Mouse (Mus musculus) stomach, postnatal 0 days (tissue): ENCODE data around the gene Efna1. TPM values are rescaled to one million over a fixed set of nuclear protein-coding genes. Genes with fewer than 3 reads are reported as not detected.

Source experiments
- ATAC-seq: fragments of 200-750 bp; cut with Nextera tagmentation; 2 replicates; pipeline ENCODE4 v1.8.0; 2017; ENCODE audit not compliant: low FRiP score, low TSS enrichment
- DNase-seq: peaks from one replicate; pipeline ENCODE4 v3.0.0-alpha.2; 2016; ENCODE audit warnings: low spot score
- H3K27ac ChIP-seq: fragments of 300-500 bp; sonication (generic); replicated peaks from 2 replicates; pipeline ENCODE4 v1.5.1; 2014; ENCODE audit warnings: mild to moderate bottlenecking, control low read depth
- H3K27me3 ChIP-seq: fragments of 300-500 bp; sonication (generic); 2 replicates; pipeline ENCODE4 v1.6.1; 2014; ENCODE audit warnings: low read length; ENCODE audit not compliant: control insufficient read depth, insufficient read depth
- H3K36me3 ChIP-seq: fragments of 300-500 bp; sonication (generic); 2 replicates; pipeline ENCODE4 v1.6.1; 2014; ENCODE audit warnings: low read length, mixed read lengths; ENCODE audit not compliant: control insufficient read depth, insufficient read depth
- H3K4me1 ChIP-seq: fragments of 300-500 bp; sonication (generic); replicated peaks from 2 replicates; pipeline ENCODE4 v1.6.1; 2014; ENCODE audit warnings: antibody characterized with exemption; ENCODE audit not compliant: control insufficient read depth, insufficient read depth
- H3K4me2 ChIP-seq: fragments of 300-500 bp; sonication (generic); replicated peaks from 2 replicates; pipeline ENCODE4 v1.6.1; 2014; ENCODE audit warnings: low read depth, mild to moderate bottlenecking, control low read depth, moderate library complexity
- H3K4me3 ChIP-seq: fragments of 300-500 bp; sonication (generic); 2 replicates; pipeline ENCODE4 v1.5.1; 2014; ENCODE audit warnings: low read depth, low read length, control low read depth
- H3K9ac ChIP-seq: fragments of 300-500 bp; sonication (generic); 2 replicates; pipeline ENCODE4 v1.6.1; 2014; ENCODE audit warnings: mild to moderate bottlenecking, low read length, control low read depth, mixed read lengths
- H3K9me3 ChIP-seq: fragments of 300-500 bp; sonication (generic); 2 replicates; pipeline ENCODE4 v1.6.1; 2016; ENCODE audit warnings: low read length; ENCODE audit not compliant: control insufficient read depth
- CTCF ChIP-seq: IDR thresholded peaks from 2 replicates; pipeline ENCODE4 v1.5.1; 2016; ENCODE audit warnings: antibody characterized with exemption, low read depth, mild to moderate bottlenecking, moderate library complexity
- EP300 ChIP-seq: optimal IDR thresholded peaks from 2 replicates; pipeline ENCODE3; 2016; ENCODE audit warnings: antibody characterized with exemption
- WGBS: fragments of 180-500 bp; shearing (Covaris S2); extraction: QIAGEN DNeasy Blood & Tissue Kit; methylation state at CpG from one replicate; pipeline ENCODE4 v1.1.7; 2014; 5-methylcytosine and 5-hydroxymethylcytosine counted together
- polyA plus RNA-seq: library from polyadenylated mRNA; unstranded; fragments of >200 nt; fragmentation: Nextera tagmentation; extraction: Ambion mirVana; gene quantifications from 2 replicates; pipeline ENCODE4 v1.2.1, GENCODE M21; 2015

Gene Efna1
- polyA plus RNA-seq, 1 experiment from 2014 or later = 36.6 TPM

GRCm38 (mm10) chr3:89315195-89315929 lies 34.4 kb upstream of the Efna1 start:
- no peak for TF ChIP-seq EP300
- TF ChIP-seq CTCF = peak; percentile 91
- peak overlapping the region; percentile 57 for H3K4me2 ChIP-seq
- H3K4me3 ChIP-seq = peak overlapping the region; percentile 31
- DNase-seq (peak; percentile 87), ATAC-seq (peak; percentile 39)
- peak overlapping the region; percentile 50 for H3K9ac ChIP-seq
- H3K4me1 ChIP-seq = peaks cover 5% of the 10 kb centered on the region
- no peaks in the 10 kb centered on the region for H3K9me3 ChIP-seq
- H3K27me3 ChIP-seq = no peaks in the 10 kb centered on the region
- no peaks in the 10 kb centered on the region for H3K36me3 ChIP-seq
- WGBS = 8% methylated on average over 20 of the region's 26 CpGs
- 0 out of 2 replicates have a peak overlapping the region, but pooled peaks have one; percentile 2 for H3K27ac ChIP-seq

DNA sequence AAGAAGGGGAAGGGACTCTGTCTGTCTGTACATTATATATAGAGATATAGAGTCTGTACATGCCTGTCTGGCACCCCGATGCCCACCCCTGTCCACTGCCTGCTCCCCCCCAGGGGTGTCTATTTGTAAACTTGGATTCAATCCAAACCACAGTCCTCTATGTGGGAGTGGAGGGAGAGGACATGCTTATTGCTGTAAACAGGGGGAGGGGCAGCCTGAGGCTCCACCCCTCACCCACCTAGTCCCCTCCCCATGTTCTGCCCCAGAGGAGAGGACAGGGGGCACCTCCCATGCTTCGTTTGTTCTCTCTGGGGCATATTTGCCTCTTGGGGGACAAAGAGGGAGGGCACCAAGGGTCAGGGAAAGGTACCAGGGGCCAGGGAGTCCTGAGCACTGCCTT lies 33.8 kb upstream of the Efna1 start:
- H3K4me3 ChIP-seq = no peak overlapping the region

DNA sequence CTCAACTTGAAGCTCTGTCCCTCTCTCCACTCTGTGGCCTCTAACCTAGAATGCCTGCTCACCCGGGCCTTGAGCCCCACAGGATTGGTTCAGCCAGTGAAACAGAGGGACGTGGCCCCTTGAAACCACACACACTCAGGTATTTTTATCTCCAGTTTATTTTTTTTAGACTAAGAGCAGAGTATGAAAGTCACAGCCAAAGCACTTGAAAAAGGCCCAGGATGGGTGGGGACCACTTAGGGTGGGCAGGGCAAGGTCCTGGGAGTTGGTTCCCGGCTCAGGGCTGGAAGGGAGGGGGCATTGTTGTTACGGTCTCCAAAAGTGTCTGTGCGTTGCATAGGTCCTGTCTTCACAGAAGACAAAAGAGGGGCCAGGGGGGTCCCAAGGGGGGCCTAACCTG lies 33.4 kb upstream of the Efna1 start:
- Histone ChIP-seq H3K4me3 (no peak overlapping the region), H3K27ac (0 out of 2 replicates have a peak overlapping the region, but pooled peaks have one; percentile 13), H3K36me3 (no peaks in the 10 kb centered on the region), H3K27me3 (no peaks in the 10 kb centered on the region), H3K4me1 (peaks cover 2% of the 10 kb centered on the region; the same call in 1 of the 2 replicates), H3K9ac (no peak overlapping the region; the same call in 1 of the 2 replicates), H3K4me2 (no peak overlapping the region), H3K9me3 (no peaks in the 10 kb centered on the region)
- ATAC-seq = no peak
- TF ChIP-seq EP300 (no peak), CTCF (no peak)
- WGBS = 31% methylated on average over 5 of the region's 5 CpGs
- DNase-seq = no peak

More for the DNA sequence above, 33.8 kb upstream of the Efna1 start:
- Histone ChIP-seq H3K27me3 (no peaks in the 10 kb centered on the region), H3K4me2 (no peak overlapping the region; the same call in 1 of the 2 replicates), H3K36me3 (no peaks in the 10 kb centered on the region), H3K27ac (0 out of 2 replicates have a peak overlapping the region, but pooled peaks have one; percentile 13), H3K9ac (no peak overlapping the region; the same call in 1 of the 2 replicates), H3K9me3 (no peaks in the 10 kb centered on the region), H3K4me1 (peaks cover 2% of the 10 kb centered on the region; the same call in 1 of the 2 replicates)
- TF ChIP-seq CTCF = no peak
- TF ChIP-seq EP300 = no peak
- ATAC-seq (0 out of 2 replicates have a peak, but pooled peaks have one; percentile 3), DNase-seq (no peak)
- 39% methylated on average over 2 of the region's 2 CpGs for WGBS

GRCm38 (mm10) chr3:89308089-89308488 lies 27.1 kb upstream of the Efna1 start:
- peak; percentile 78 for ATAC-seq

DNA sequence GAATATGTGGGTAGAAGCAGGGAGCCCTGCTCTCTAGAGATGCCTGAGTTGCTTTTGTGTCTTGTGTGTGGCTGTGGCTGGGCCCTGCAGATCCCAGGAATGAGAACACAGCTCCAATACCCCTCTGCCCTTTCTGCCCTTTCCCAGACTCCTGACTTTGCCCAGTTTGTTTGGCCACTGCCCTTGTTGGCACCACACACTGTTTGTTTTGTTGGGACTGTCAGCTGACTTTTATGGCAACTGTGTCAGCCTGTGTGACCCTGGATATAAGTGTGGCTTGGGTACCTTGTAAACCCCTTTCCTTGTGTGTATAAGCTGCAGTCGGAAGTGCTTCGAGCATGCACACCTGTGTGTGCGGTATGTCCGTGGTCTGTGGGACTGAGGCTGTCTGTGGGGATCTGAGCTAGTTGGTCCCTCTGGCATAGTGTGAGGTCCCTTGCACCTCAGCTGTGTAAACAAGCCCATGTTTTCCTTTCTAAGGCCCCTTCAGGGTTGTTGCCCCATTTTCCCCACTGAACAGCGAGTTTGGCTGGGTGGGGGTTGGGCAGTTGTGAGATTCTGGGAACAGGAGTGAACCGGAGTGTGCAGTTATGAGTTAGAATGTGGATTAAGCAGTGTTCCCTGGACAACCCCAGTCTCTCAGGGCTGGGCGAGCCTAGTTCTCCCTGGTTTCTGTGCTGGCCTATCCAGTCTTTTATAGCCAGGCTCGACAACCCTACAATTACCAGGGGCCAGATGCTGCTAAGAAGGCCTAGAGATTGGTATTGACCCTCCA lies 24.8 kb upstream of the Efna1 start:
- Histone ChIP-seq H3K36me3 (no peaks in the 10 kb centered on the region), H3K4me3 (no peak overlapping the region), H3K4me2 (no peak overlapping the region), H3K27me3 (no peaks in the 10 kb centered on the region), H3K27ac (no peak overlapping the region), H3K9ac (no peak overlapping the region), H3K4me1 (no peaks in the 10 kb centered on the region), H3K9me3 (no peaks in the 10 kb centered on the region)
- WGBS = 59% methylated on average over 8 of the region's 8 CpGs
- DNase-seq (no peak), ATAC-seq (peak; percentile 45; the same call in 1 of the 2 replicates)
- TF ChIP-seq CTCF (no peak), EP300 (no peak)

More at GRCm38 (mm10) chr3:89308089-89308488, 27.1 kb upstream of the Efna1 start:
- no peaks in the 10 kb centered on the region for H3K36me3 ChIP-seq
- H3K4me1 ChIP-seq = no peaks in the 10 kb centered on the region
- 0 out of 2 replicates have a peak overlapping the region, but pooled peaks have one; percentile 35 for H3K9ac ChIP-seq
- no peak overlapping the region for H3K4me2 ChIP-seq
- H3K4me3 ChIP-seq = no peak overlapping the region
- peak; percentile 79 for DNase-seq
- TF ChIP-seq EP300 = no peak
- TF ChIP-seq CTCF = peak; percentile 93
- 4% methylated on average over 9 of the region's 9 CpGs for WGBS
- no peak overlapping the region for H3K27ac ChIP-seq
- H3K9me3 ChIP-seq = no peaks in the 10 kb centered on the region
- H3K27me3 ChIP-seq = no peaks in the 10 kb centered on the region
